Mouse (Mus musculus): ENCODE measurements around the gene Acadvl. TPM values are rescaled to one million over a fixed set of nuclear protein-coding genes. Genes with fewer than 3 reads are reported as not detected.

Acadvl gene
- polyA plus RNA-seq, 1 experiment from 2014 or later, result 54.2 TPM

- H3K9me3 ChIP-seq (replicated peaks; ENCODE audit: control insufficient read depth, low read length), result no peaks in the 10 kb centered on the region
- peaks cover 13% of the 10 kb centered on the region for H3K36me3 ChIP-seq (replicated peaks; ENCODE audit: control insufficient read depth, insufficient read depth, low read depth, low read length)
- H3K4me3 ChIP-seq (ENCODE audit: low read depth, low read length), result peak overlapping the region; percentile 74
- H3K27me3 ChIP-seq (ENCODE audit: control insufficient read depth, insufficient read depth, low read length), result no peaks in the 10 kb centered on the region
- H3K9ac ChIP-seq (replicated peaks; ENCODE audit: low read length), result peak overlapping the region; percentile 86
- no peak for DNase-seq (ENCODE audit: low spot score)
- WGBS, result 0% methylated on average over 15 of the region's 15 CpGs
- peak overlapping the region; percentile 82 for H3K4me2 ChIP-seq (ENCODE audit: low read depth, low read length)
- ATAC-seq (replicated peaks; ENCODE audit: insufficient number of reproducible peaks, low FRiP score, low TSS enrichment, low read depth), result no peak
- H3K27ac ChIP-seq (replicated peaks; ENCODE audit: low read depth, low read length), result peak overlapping the region; percentile 81
- H3K4me1 ChIP-seq (ENCODE audit: control insufficient read depth, insufficient read depth, low read length), result no peaks in the 10 kb centered on the region; the same call in 1 of the 2 replicates
Measured at GRCm38 (mm10) chr11:69991711-69992110, 23.5 kb downstream of the Acadvl start.

DNA sequence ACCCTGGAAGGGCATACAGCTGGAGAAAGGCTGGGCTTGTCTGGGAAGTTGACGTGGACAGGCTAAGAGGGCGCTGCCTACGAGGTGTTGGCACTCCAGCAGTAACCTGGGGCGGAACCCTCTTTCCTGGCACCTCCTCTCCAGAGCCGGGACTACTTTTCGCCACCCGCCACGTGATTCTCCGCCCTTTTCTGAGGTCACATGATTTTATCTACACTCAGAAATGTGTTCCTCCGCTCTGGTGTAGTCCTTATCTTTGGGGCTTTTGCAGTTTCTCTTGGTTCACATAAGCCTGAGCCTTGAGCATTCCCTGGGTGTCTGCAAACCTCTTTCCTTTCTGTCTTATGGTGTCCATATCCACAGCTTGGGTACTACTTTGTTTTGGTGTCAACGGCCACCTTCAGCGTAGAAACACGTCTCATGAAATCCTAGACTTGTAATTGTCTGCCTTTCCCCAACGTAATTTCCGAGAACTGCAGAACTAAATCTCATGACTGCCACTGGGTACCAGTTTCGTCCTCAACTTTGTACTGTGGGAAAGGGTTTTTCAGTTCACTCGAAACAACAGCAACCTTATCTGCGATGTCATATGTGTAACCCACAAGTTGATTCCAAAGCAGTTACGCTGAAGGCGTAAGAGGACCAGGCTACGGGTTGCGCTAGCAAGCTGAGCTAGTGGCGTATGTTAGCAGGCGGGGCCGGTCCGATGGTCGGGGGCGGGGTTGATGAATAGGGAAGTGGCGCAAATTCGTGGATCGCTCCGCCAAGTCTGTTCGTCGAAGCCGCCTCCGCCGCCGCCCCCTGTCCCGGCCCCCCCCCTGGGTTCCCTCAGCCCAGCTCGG lies 24.1 kb downstream of the Acadvl start, which contains the start of gene Gabarap:
Gabarap (plus strand) TSS at position 294 of the 842 bp plus-strand sequence.
- under 1% methylated on average over 40 of the region's 40 CpGs for WGBS
- no peaks in the 10 kb centered on the region for H3K27me3 ChIP-seq (ENCODE audit: control insufficient read depth, insufficient read depth, low read length)
- peak within 1 kb of the TSS; percentile 74 for H3K4me3 ChIP-seq (ENCODE audit: low read depth, low read length)
- DNase-seq (ENCODE audit: low spot score), result peak; percentile 97
- H3K36me3 ChIP-seq (replicated peaks; ENCODE audit: control insufficient read depth, insufficient read depth, low read depth, low read length), result peaks cover 13% of the 10 kb centered on the region
- H3K4me2 ChIP-seq (ENCODE audit: low read depth, low read length), result peak within 1 kb of the TSS; percentile 82
- peak within 1 kb of the TSS; percentile 86 for H3K9ac ChIP-seq (replicated peaks; ENCODE audit: low read length)
- ATAC-seq (replicated peaks; ENCODE audit: insufficient number of reproducible peaks, low FRiP score, low TSS enrichment, low read depth), result peak; percentile 45
- no peaks in the 10 kb centered on the region; the same call in 1 of the 2 replicates for H3K4me1 ChIP-seq (ENCODE audit: control insufficient read depth, insufficient read depth, low read length)
- no peaks in the 10 kb centered on the region for H3K9me3 ChIP-seq (replicated peaks; ENCODE audit: control insufficient read depth, low read length)
- H3K27ac ChIP-seq (replicated peaks; ENCODE audit: low read depth, low read length), result peak within 1 kb of the TSS; percentile 81

- no peaks in the 10 kb centered on the region for H3K9me3 ChIP-seq (replicated peaks; ENCODE audit: control insufficient read depth, low read length)
- no peak overlapping the region for H3K4me3 ChIP-seq (ENCODE audit: low read depth, low read length)
- 89% methylated on average over 8 of the region's 8 CpGs for WGBS
- H3K27ac ChIP-seq (replicated peaks; ENCODE audit: low read depth, low read length), result 0 out of 2 replicates have a peak overlapping the region, but pooled peaks have one; percentile 81
- no peak overlapping the region for H3K9ac ChIP-seq (replicated peaks; ENCODE audit: low read length)
- H3K36me3 ChIP-seq (replicated peaks; ENCODE audit: control insufficient read depth, insufficient read depth, low read depth, low read length), result peaks cover 13% of the 10 kb centered on the region
- no peaks in the 10 kb centered on the region for H3K27me3 ChIP-seq (ENCODE audit: control insufficient read depth, insufficient read depth, low read length)
- H3K4me1 ChIP-seq (ENCODE audit: control insufficient read depth, insufficient read depth, low read length), result no peaks in the 10 kb centered on the region; the same call in 1 of the 2 replicates
- DNase-seq (ENCODE audit: low spot score) (no peak), ATAC-seq (replicated peaks; ENCODE audit: insufficient number of reproducible peaks, low FRiP score, low TSS enrichment, low read depth) (no peak)
- no peak overlapping the region for H3K4me2 ChIP-seq (ENCODE audit: low read depth, low read length)
Measured at GRCm38 (mm10) chr11:69989949-69990348, 25.3 kb downstream of the Acadvl start.

- H3K9me3 ChIP-seq (replicated peaks; ENCODE audit: control insufficient read depth, low read length), result no peaks in the 10 kb centered on the region
- H3K27ac ChIP-seq (replicated peaks; ENCODE audit: low read depth, low read length), result no peak overlapping the region
- WGBS, result 90% methylated on average over 8 of the region's 8 CpGs
- peaks cover 4% of the 10 kb centered on the region for H3K4me1 ChIP-seq (ENCODE audit: control insufficient read depth, insufficient read depth, low read length)
- H3K9ac ChIP-seq (replicated peaks; ENCODE audit: low read length), result no peak overlapping the region
- peaks cover 13% of the 10 kb centered on the region for H3K36me3 ChIP-seq (replicated peaks; ENCODE audit: control insufficient read depth, insufficient read depth, low read depth, low read length)
- no peak overlapping the region for H3K4me3 ChIP-seq (ENCODE audit: low read depth, low read length)
- H3K27me3 ChIP-seq (ENCODE audit: control insufficient read depth, insufficient read depth, low read length), result no peaks in the 10 kb centered on the region
- DNase-seq (ENCODE audit: low spot score) (no peak), ATAC-seq (replicated peaks; ENCODE audit: insufficient number of reproducible peaks, low FRiP score, low TSS enrichment, low read depth) (no peak)
- no peak overlapping the region for H3K4me2 ChIP-seq (ENCODE audit: low read depth, low read length)
Measured at GRCm38 (mm10) chr11:69984431-69984830, 30.8 kb downstream of the Acadvl start.

- DNase-seq (ENCODE audit: low spot score) (no peak), ATAC-seq (replicated peaks; ENCODE audit: insufficient number of reproducible peaks, low FRiP score, low TSS enrichment, low read depth) (no peak)
- peak overlapping the region; percentile 99; the same call in 1 of the 2 replicates for H3K4me3 ChIP-seq (ENCODE audit: low read depth, low read length)
- peaks cover 3% of the 10 kb centered on the region for H3K36me3 ChIP-seq (replicated peaks; ENCODE audit: control insufficient read depth, insufficient read depth, low read depth, low read length)
- WGBS, result 83% methylated on average over 4 of the region's 4 CpGs
- H3K27me3 ChIP-seq (ENCODE audit: control insufficient read depth, insufficient read depth, low read length), result no peaks in the 10 kb centered on the region
- peaks cover 4% of the 10 kb centered on the region for H3K4me1 ChIP-seq (ENCODE audit: control insufficient read depth, insufficient read depth, low read length)
- no peak overlapping the region for H3K27ac ChIP-seq (replicated peaks; ENCODE audit: low read depth, low read length)
- no peaks in the 10 kb centered on the region for H3K9me3 ChIP-seq (replicated peaks; ENCODE audit: control insufficient read depth, low read length)
- peak overlapping the region; percentile 71 for H3K4me2 ChIP-seq (ENCODE audit: low read depth, low read length)
- peak overlapping the region; percentile 34 for H3K9ac ChIP-seq (replicated peaks; ENCODE audit: low read length)
Measured at GRCm38 (mm10) chr11:69983377-69983776, 31.8 kb downstream of the Acadvl start.

DNA sequence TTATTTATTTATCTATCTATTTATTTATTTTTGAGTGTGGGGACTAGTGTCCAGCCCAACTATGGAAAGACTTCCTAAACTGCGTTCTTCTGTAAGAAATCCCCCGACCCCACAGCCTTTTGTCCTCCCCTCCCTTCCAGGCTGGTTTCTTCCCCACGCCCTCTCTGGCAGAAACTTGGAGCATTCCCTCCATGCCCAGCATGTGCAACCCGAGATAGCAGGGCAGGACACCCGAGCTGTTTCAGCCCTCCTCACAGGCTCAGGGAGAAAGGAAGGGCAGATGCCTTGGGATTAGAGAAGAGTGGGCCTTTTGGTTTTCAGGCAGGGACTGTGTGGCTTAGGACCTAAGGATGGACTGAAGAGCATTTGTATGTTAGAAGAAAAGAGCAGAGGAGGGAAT lies 32.3 kb downstream of the Acadvl start:
- Histone ChIP-seq H3K36me3 (replicated peaks; ENCODE audit: control insufficient read depth, insufficient read depth, low read depth, low read length) (no peaks in the 10 kb centered on the region; the same call in none of the 2 replicates), H3K4me1 (ENCODE audit: control insufficient read depth, insufficient read depth, low read length) (peaks cover 4% of the 10 kb centered on the region), H3K27me3 (ENCODE audit: control insufficient read depth, insufficient read depth, low read length) (no peaks in the 10 kb centered on the region), H3K9ac (replicated peaks; ENCODE audit: low read length) (peak overlapping the region; percentile 34), H3K27ac (replicated peaks; ENCODE audit: low read depth, low read length) (no peak overlapping the region), H3K9me3 (replicated peaks; ENCODE audit: control insufficient read depth, low read length) (no peaks in the 10 kb centered on the region), H3K4me3 (ENCODE audit: low read depth, low read length) (peak overlapping the region; percentile 99), H3K4me2 (ENCODE audit: low read depth, low read length) (peak overlapping the region; percentile 71)
- DNase-seq (ENCODE audit: low spot score), result peak; percentile 13
- 27% methylated on average over 5 of the region's 5 CpGs for WGBS
- no peak for ATAC-seq (replicated peaks; ENCODE audit: insufficient number of reproducible peaks, low FRiP score, low TSS enrichment, low read depth)

GRCm38 (mm10) chr11:69982225-69982624 lies 33.0 kb downstream of the Acadvl start, which contains the start of gene Elp5:
Gene Elp5, minus strand, starts transcription at chr11:69982517.
- 58% methylated on average over 8 of the region's 8 CpGs for WGBS
- DNase-seq (ENCODE audit: low spot score), result no peak
- Histone ChIP-seq H3K36me3 (replicated peaks; ENCODE audit: control insufficient read depth, insufficient read depth, low read depth, low read length) (no peaks in the 10 kb centered on the region; the same call in none of the 2 replicates), H3K9me3 (replicated peaks; ENCODE audit: control insufficient read depth, low read length) (no peaks in the 10 kb centered on the region), H3K27ac (replicated peaks; ENCODE audit: low read depth, low read length) (peak within 1 kb of the TSS; percentile 99), H3K27me3 (ENCODE audit: control insufficient read depth, insufficient read depth, low read length) (no peaks in the 10 kb centered on the region), H3K4me1 (ENCODE audit: control insufficient read depth, insufficient read depth, low read length) (peaks cover 4% of the 10 kb centered on the region), H3K4me3 (ENCODE audit: low read depth, low read length) (peak within 1 kb of the TSS; percentile 99), H3K9ac (replicated peaks; ENCODE audit: low read length) (peak within 1 kb of the TSS; percentile 99), H3K4me2 (ENCODE audit: low read depth, low read length) (peak within 1 kb of the TSS; percentile 71)
- ATAC-seq (replicated peaks; ENCODE audit: insufficient number of reproducible peaks, low FRiP score, low TSS enrichment, low read depth), result no peak
